Mouse (Mus musculus) c-Kit-positive CD71-negative TER-119-negative erythroid progenitor cells, embryonic 14.5 days (primary cell): ENCODE data around the gene Hyal3.

Experiments
- DNase-seq: peaks from one replicate; pipeline ENCODE4 v3.0.0-alpha.2; 2013; ENCODE audit warnings: low read depth

The Hyal3 gene

GRCm38 (mm10) chr9:107617461-107617860 lies 36.8 kb downstream of the Hyal3 start:
- DNase-seq = no peak

- no peak for DNase-seq
These were observed 37.5 kb downstream of the Hyal3 start for GRCm38 (mm10) chr9:107618098-107618497.

- no peak for DNase-seq
These were observed 38.3 kb downstream of the Hyal3 start for GRCm38 (mm10) chr9:107618778-107619545.

- no peak for DNase-seq
These were observed 38.9 kb downstream of the Hyal3 start for GRCm38 (mm10) chr9:107619546-107619879.

GRCm38 (mm10) chr9:107620954-107621353 lies 40.3 kb downstream of the Hyal3 start:
- DNase-seq = no peak

- no peak for DNase-seq
These were observed 43.9 kb downstream of the Hyal3 start for GRCm38 (mm10) chr9:107624539-107624938.

- DNase-seq = no peak
These were observed 44.3 kb downstream of the Hyal3 start for GRCm38 (mm10) chr9:107624951-107625350.

- DNase-seq = no peak
These were observed 44.9 kb downstream of the Hyal3 start for GRCm38 (mm10) chr9:107625351-107626128.

GRCm38 (mm10) chr9:107626158-107626843 lies 45.7 kb downstream of the Hyal3 start:
- DNase-seq = no peak

- no peak for DNase-seq
These were observed 46.2 kb downstream of the Hyal3 start for GRCm38 (mm10) chr9:107626844-107627277.

GRCm38 (mm10) chr9:107627387-107628255 lies 47.0 kb downstream of the Hyal3 start:
- DNase-seq = no peak

- no peak for DNase-seq
These were observed 48.2 kb downstream of the Hyal3 start for GRCm38 (mm10) chr9:107628721-107629410.

- no peak for DNase-seq
These were observed 48.8 kb downstream of the Hyal3 start for GRCm38 (mm10) chr9:107629411-107629730.

GRCm38 (mm10) chr9:107629901-107630425 lies 49.3 kb downstream of the Hyal3 start:
- DNase-seq = no peak

GRCm38 (mm10) chr9:107630576-107630975 lies 50.0 kb downstream of the Hyal3 start:
- DNase-seq = no peak

- DNase-seq = no peak
These were observed 50.8 kb downstream of the Hyal3 start for GRCm38 (mm10) chr9:107631311-107631826.

GRCm38 (mm10) chr9:107631861-107632260 lies 51.2 kb downstream of the Hyal3 start:
- no peak for DNase-seq

GRCm38 (mm10) chr9:107632478-107632877 lies 51.9 kb downstream of the Hyal3 start:
- DNase-seq = no peak

GRCm38 (mm10) chr9:107633091-107633660 lies 52.6 kb downstream of the Hyal3 start:
- peak; percentile 74 for DNase-seq

- no peak for DNase-seq
These were observed 53.2 kb downstream of the Hyal3 start for GRCm38 (mm10) chr9:107633661-107634405.
